In the genomic region with DNA sequence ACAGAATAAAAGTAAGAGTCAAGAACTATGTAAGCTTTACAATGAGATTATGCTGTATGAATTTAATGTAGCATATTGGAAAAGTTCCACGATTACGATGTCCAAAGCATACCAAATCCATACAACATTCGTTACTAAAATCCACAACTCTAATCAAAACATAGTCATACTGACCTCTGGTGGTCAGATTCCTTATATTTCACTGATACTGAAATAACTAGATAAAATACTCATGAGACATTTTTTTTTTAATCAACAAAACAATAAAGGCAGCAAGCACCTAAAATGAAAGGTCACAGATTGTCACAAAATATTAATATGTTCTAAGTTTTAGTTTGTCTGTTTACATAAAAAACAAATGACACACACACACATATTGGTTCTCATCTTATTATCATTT, we compare ENCODE assay signal across 8 mouse cellular contexts. TPM values are rescaled to one million over a fixed set of nuclear protein-coding genes. Genes with fewer than 3 reads are reported as not detected.
DNase-seq lines count a peak whose midpoint lies in the region; ATAC-seq lines count a peak whose summit lies in the region.

No protein-coding gene starts in this region.

- peaks cover 12% of the 10 kb centered on the region for H3K4me1 ChIP-seq in lung, embryonic 15.5 days
- H3K4me1 ChIP-seq in hindbrain, embryonic 11.5 days (replicated peaks; ENCODE audit: control insufficient read depth, insufficient read depth, low read length) = peaks cover 3% of the 10 kb centered on the region; the same call in 1 of the 2 replicates

- H3K36me3 ChIP-seq in lung, embryonic 15.5 days = 0 out of 2 replicates have a peak, but pooled peaks cover 3% of the 10 kb centered on the region
- H3K36me3 ChIP-seq in hindbrain, embryonic 11.5 days (ENCODE audit: control insufficient read depth, insufficient read depth, low read length) = no peaks in the 10 kb centered on the region

- WGBS in lung, embryonic 15.5 days = 20% methylated on average over 3 of the region's 3 CpGs
- 42% methylated on average over 3 of the region's 3 CpGs for WGBS in hindbrain, embryonic 11.5 days

- H3K27ac ChIP-seq in lung, embryonic 15.5 days = no peak overlapping the region
- no peak overlapping the region for H3K27ac ChIP-seq in hindbrain, embryonic 11.5 days (ENCODE audit: low read depth, low read length)

- ATAC-seq in CD4-positive, CD25-positive, alpha-beta regulatory T cell, adult 4 months = no peak
- ATAC-seq in lung, embryonic 15.5 days (ENCODE audit: borderline replicate concordance, extremely low read depth, low FRiP score, low TSS enrichment) = no peak
- ATAC-seq in hindbrain, embryonic 11.5 days (ENCODE audit: low FRiP score) = no peak
- peak; percentile 42; the same call in 1 of the 2 replicates for ATAC-seq in megakaryocyte-erythroid progenitor cell, adult 5-6 weeks (replicated peaks; ENCODE audit: low FRiP score, low TSS enrichment, poor library complexity, severe bottlenecking)

- no peaks in the 10 kb centered on the region for H3K27me3 ChIP-seq in lung, embryonic 15.5 days
- H3K27me3 ChIP-seq in hindbrain, embryonic 11.5 days (ENCODE audit: control insufficient read depth, insufficient read depth, low read length) = no peaks in the 10 kb centered on the region

- no peak overlapping the region for H3K9ac ChIP-seq in lung, embryonic 15.5 days
- no peak overlapping the region for H3K9ac ChIP-seq in hindbrain, embryonic 11.5 days (ENCODE audit: low read depth, low read length)

- DNase-seq in CD4-positive, CD25-positive, alpha-beta regulatory T cell, adult 2 months (ENCODE audit: low read depth, low spot score) = peak; percentile 69
- DNase-seq in lung, postnatal 14 days = no peak
- DNase-seq in hindbrain, embryonic 11.5 days (ENCODE audit: low spot score) = peak; percentile 61
- DNase-seq in spleen, adult 12 weeks (ENCODE audit: low spot score) = no peak
- DNase-seq in urinary bladder, adult 18-20 months (ENCODE audit: low spot score in 2 of 2) = no peak

- no peaks in the 10 kb centered on the region for H3K9me3 ChIP-seq in lung, embryonic 15.5 days
- H3K9me3 ChIP-seq in hindbrain, embryonic 11.5 days (ENCODE audit: control insufficient read depth, low read length) = no peaks in the 10 kb centered on the region

- H3K4me2 ChIP-seq in lung, embryonic 15.5 days = peak overlapping the region; percentile 79
- H3K4me2 ChIP-seq in hindbrain, embryonic 11.5 days (replicated peaks; ENCODE audit: low read depth, low read length) = no peak overlapping the region

- H3K4me3 ChIP-seq in lung, embryonic 15.5 days = peak overlapping the region; percentile 73; the same call in 1 of the 2 replicates
- peak overlapping the region; percentile 80 for H3K4me3 ChIP-seq in hindbrain, embryonic 11.5 days (ENCODE audit: low read depth, low read length)

RNA-seq across cellular contexts. Expression of gene Ncapg, which starts 1.4 kb away (rescaled TPM):
- 1 to 10 TPM; 7.1 to 9.5 TPM for polyA plus RNA-seq in CD4-positive, CD25-positive, alpha-beta regulatory T cell, adult 4 months (2017; shearing (Covaris generic))
- 67.5 and 71.1 TPM in 2 replicates for polyA plus RNA-seq in lung, embryonic 15.5 days (2015; fragmentation: Nextera tagmentation; extraction: Ambion mirVana)
- 63.9 and 75.4 TPM in 2 replicates for polyA plus RNA-seq in hindbrain, embryonic 11.5 days (2014; fragmentation: Nextera tagmentation; extraction: Ambion mirVana)
- 53.1 and 57.7 TPM in 2 replicates for total RNA-seq in megakaryocyte-erythroid progenitor cell, adult 5-6 weeks (2014; fragmentation: Nextera tagmentation)
- total RNA-seq in megakaryocyte-erythroid progenitor cell, adult 5-6 weeks (2017) = 69.3 and 85.9 TPM in 2 replicates

RNA-seq across cellular contexts. Expression of gene Fam184b, which starts 28.9 kb away (rescaled TPM):
- polyA plus RNA-seq in CD4-positive, CD25-positive, alpha-beta regulatory T cell, adult 4 months (2017; shearing (Covaris generic)) = under 1 TPM; 0.26 to 0.42 TPM
- polyA plus RNA-seq in lung, embryonic 15.5 days (2015; fragmentation: Nextera tagmentation; extraction: Ambion mirVana) = 0.25 and 0.30 TPM in 2 replicates
- 0.81 and 0.91 TPM in 2 replicates for polyA plus RNA-seq in hindbrain, embryonic 11.5 days (2014; fragmentation: Nextera tagmentation; extraction: Ambion mirVana)
- not detected in 2 replicates for total RNA-seq in megakaryocyte-erythroid progenitor cell, adult 5-6 weeks (2014; fragmentation: Nextera tagmentation)
- not detected in 2 replicates for total RNA-seq in megakaryocyte-erythroid progenitor cell, adult 5-6 weeks (2017)

Comparison
In these comparisons a context has a peak if more than half of its experiments do, and no peak if none do; other contexts are left out.
1. DNase-seq: peak in CD4-positive, CD25-positive, alpha-beta regulatory T cell, adult 2 months (single experiment) and hindbrain, embryonic 11.5 days (single experiment); none in lung, postnatal 14 days (single experiment), spleen, adult 12 weeks (single experiment) and urinary bladder, adult 18-20 months (0 of 2).